Mouse (Mus musculus) embryonic fibroblast, embryonic 13.5 days (primary cell): ENCODE measurements around the gene Olfr399. TPM values are rescaled to one million over a fixed set of nuclear protein-coding genes. Genes with fewer than 3 reads are reported as not detected.

Experiments
- H3K27ac ChIP-seq: 2 replicates; pipeline ENCODE4 v1.5.1; 2012; ENCODE audit warnings: low read length, control low read depth, inconsistent platforms; ENCODE audit not compliant: insufficient read depth
- H3K4me1 ChIP-seq: 2 replicates; pipeline ENCODE4 v1.6.1; 2011; ENCODE audit warnings: low read length; ENCODE audit not compliant: control insufficient read depth, insufficient read depth
- H3K4me3 ChIP-seq: 2 replicates; pipeline ENCODE4 v1.5.1; 2011; ENCODE audit warnings: mild to moderate bottlenecking, control low read depth, low read length; ENCODE audit not compliant: insufficient read depth
- CTCF ChIP-seq: IDR thresholded peaks from 2 replicates; pipeline ENCODE4 v1.5.1; 2011; ENCODE audit warnings: mild to moderate bottlenecking, control low read depth, low read length, moderate library complexity, borderline replicate concordance; ENCODE audit not compliant: insufficient read depth
- POLR2A ChIP-seq: IDR thresholded peaks from 2 replicates; pipeline ENCODE4 v1.6.1; 2011; ENCODE audit warnings: low read depth, mild to moderate bottlenecking, control low read depth, low read length, moderate library complexity
- polyA plus RNA-seq: library from polyadenylated mRNA; stranded (reverse); fragments of >200 nt; gene quantifications from 2 replicates; pipeline ENCODE4 v1.2.4, GENCODE M21; 2011; ENCODE audit warnings: low read depth; ENCODE audit not compliant: missing spikeins, insufficient read length

The Olfr399 gene
- not detected in 2 replicates for polyA plus RNA-seq

DNA sequence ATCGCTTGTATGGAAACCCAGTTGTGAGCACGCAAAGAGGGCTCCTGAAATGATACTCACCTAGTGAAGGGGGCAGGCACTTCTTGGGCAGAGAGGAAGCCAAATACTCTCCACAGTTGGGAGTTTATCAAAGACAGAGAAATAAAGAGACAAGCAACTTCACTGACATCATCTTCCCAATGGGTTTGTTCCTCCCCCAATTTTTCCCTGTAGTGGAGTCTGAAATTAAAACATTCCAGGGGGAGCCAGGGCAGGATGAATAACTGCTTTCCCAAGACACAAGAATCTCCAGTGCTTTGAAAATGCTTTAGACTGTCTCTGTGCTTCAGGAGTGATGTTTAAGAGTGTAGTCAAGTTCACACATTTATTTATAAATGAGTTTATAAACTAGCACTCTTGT, at the start of gene Olfr399, which contains the start of gene Olfr139:
Gene Olfr399 (minus strand): TSS at position 165 of the 400 bp plus-strand sequence.
Gene Olfr139 (minus strand): TSS at position 101 of the 400 bp plus-strand sequence.
- no peaks in the 10 kb centered on the region for H3K4me1 ChIP-seq
- H3K4me3 ChIP-seq: no peak within 1 kb of the TSS
- no peak for TF ChIP-seq POLR2A
- no peak for TF ChIP-seq CTCF
- no peak within 1 kb of the TSS for H3K27ac ChIP-seq

DNA sequence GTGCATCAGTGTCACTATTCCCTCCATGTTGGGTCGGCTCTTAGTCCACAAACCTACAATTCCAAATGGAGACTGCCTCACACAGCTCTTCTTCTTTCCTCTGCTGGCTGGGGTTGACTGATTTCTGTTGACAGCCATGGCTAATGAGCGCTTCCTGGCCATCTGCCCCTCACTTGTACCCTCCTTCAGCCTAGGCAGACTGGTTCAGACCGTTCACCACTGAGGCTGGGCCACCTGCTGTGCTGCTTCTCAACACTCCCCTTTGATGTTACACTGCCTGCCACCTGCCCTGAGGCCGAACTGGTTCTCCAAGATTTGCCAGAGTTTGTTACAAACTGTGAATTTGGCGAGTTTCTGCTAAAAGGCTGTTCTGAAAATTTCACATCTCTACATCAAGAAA, 48.7 kb upstream of the Olfr399 start:
- TF ChIP-seq CTCF (no peak), POLR2A (no peak)
- Histone ChIP-seq H3K4me3 (no peak overlapping the region), H3K27ac (no peak overlapping the region), H3K4me1 (no peaks in the 10 kb centered on the region)

DNA sequence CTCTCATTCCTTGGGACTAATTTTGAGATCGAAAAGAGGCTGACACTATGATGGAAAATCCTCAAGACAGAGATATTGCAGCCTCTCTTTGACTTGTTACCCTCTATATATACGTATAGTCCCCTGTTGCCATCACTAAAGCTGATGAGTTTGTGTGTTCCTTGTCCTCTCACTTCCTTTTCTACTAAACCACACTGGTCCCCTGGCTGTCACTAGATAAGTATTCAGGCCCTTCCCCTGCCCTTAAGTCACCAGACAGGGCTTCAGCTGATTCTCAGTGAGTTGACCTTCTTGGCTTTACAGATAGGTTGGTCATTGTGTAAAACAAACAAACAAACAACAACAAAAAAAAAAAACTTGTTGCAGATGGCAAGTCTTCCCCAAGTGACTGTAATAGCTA, 45.1 kb upstream of the Olfr399 start:
- Histone ChIP-seq H3K4me3 (no peak overlapping the region), H3K4me1 (no peaks in the 10 kb centered on the region), H3K27ac (no peak overlapping the region)
- TF ChIP-seq CTCF (no peak), POLR2A (no peak)

DNA sequence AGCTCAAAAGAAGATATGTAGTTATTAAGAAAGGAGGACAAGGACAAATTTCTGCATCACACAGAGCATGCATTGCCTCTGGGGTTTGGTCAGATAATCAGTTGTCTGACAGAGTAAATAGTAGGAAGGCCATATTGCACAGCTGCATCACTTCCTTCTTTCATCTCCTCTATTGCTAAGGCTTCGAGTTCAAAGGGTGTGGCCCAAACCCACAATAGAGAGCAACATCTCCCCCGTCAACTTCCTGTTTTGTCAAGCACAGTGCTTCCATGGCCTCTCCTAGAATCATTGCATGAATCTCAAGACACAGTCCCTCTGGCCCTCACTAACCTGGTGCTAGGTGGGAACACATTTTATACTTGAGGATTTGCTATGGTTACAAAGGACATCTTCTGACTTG, 44.3 kb upstream of the Olfr399 start:
- TF ChIP-seq POLR2A (no peak), CTCF (no peak)

DNA sequence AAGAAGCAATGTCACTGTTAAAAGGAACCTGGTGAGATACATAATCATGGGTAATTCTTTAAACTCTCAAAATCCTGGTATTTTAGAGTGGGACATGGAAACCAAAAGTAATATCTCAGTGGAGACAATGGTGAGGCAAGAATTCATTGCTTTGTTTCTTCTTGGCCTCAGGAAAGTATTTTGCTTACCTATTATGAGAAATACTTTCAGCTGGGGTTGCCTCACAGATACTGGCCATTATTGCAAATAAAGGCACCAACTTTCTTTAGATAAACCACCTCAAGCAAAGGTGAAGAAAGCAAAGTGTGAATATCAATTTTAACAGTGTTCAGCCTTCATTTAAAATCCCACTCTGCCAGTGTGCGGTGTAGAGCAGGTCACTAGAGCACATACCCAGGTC, 13.2 kb upstream of the Olfr399 start, which contains the start of gene Zfp616:
Gene Zfp616 (plus strand): TSS at position 301 of the 400 bp plus-strand sequence.
- Histone ChIP-seq H3K27ac (no peak within 1 kb of the TSS), H3K4me3 (no peak within 1 kb of the TSS), H3K4me1 (no peaks in the 10 kb centered on the region)
- no peak for TF ChIP-seq CTCF
- TF ChIP-seq POLR2A: no peak

More for the DNA sequence above, 44.3 kb upstream of the Olfr399 start:
- H3K4me3 ChIP-seq: no peak overlapping the region
- H3K27ac ChIP-seq: no peak overlapping the region
- no peaks in the 10 kb centered on the region for H3K4me1 ChIP-seq

DNA sequence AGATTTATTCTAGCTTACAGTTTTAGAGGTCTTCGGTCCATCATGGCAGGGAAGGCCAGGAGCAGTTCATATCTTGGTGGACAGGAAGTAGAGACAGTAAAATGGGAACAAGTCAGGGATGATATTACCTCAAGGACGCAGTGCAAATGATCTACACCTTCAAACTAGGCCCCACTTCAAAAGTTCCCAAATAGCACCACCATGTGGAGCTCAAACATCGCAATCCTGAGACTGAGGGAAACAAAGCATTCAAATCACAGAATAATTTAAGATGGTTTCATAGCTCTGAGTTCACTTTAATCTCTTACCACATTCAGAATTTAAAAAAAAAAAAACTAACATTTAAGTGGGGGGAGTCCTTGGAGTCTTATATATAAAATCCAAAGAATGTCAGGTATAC, 5.1 kb downstream of the Olfr399 start:
- no peak overlapping the region for H3K4me3 ChIP-seq
- H3K4me1 ChIP-seq: no peaks in the 10 kb centered on the region
- no peak for TF ChIP-seq CTCF
- no peak for TF ChIP-seq POLR2A
- no peak overlapping the region for H3K27ac ChIP-seq

Other genes with a start within 250 kb of the Olfr399 start
- gene Olfr392, start 239.6 kb downstream of the Olfr399 start, polyA plus RNA-seq: not detected in 2 replicates
- gene Olfr393, start 205.2 kb downstream of the Olfr399 start, polyA plus RNA-seq: not detected in 2 replicates
- not detected in 2 replicates for gene Olfr394, start 165.8 kb downstream of the Olfr399 start, polyA plus RNA-seq
- not detected in 2 replicates for gene Olfr395, start 147.3 kb downstream of the Olfr399 start, polyA plus RNA-seq
- not detected in 2 replicates for gene Olfr23, start 119.9 kb downstream of the Olfr399 start, polyA plus RNA-seq
- not detected in 2 replicates for gene Olfr397, start 95.8 kb downstream of the Olfr399 start, polyA plus RNA-seq
- gene Olfr398, start 66.2 kb downstream of the Olfr399 start, polyA plus RNA-seq: not detected in 2 replicates
- not detected in 2 replicates for gene Olfr139, start 64 bp downstream of the Olfr399 start, polyA plus RNA-seq
- gene Zfp616, start 13.3 kb upstream of the Olfr399 start, polyA plus RNA-seq: not detected in 2 replicates
- not detected in 2 replicates for gene Olfr401, start 57.1 kb upstream of the Olfr399 start, polyA plus RNA-seq
- gene Olfr402, start 96.9 kb upstream of the Olfr399 start, polyA plus RNA-seq: not detected in 2 replicates
- not detected in 2 replicates for gene Olfr403, start 129.6 kb upstream of the Olfr399 start, polyA plus RNA-seq
- not detected in 2 replicates for gene Olfr43, start 154.8 kb upstream of the Olfr399 start, polyA plus RNA-seq
- not detected in 2 replicates for gene Olfr406, start 203.2 kb upstream of the Olfr399 start, polyA plus RNA-seq
- gene Olfr59, start 227.1 kb upstream of the Olfr399 start, polyA plus RNA-seq: not detected in 2 replicates